Mouse (Mus musculus): Measurements from ENCODE around the gene Sh2b1. TPM values are rescaled to one million over a fixed set of nuclear protein-coding genes. Genes with fewer than 3 reads are reported as not detected.

The Sh2b1 gene
- total RNA-seq, 2 experiments from 2014 or later: 52.0 to 53.7 TPM

DNA sequence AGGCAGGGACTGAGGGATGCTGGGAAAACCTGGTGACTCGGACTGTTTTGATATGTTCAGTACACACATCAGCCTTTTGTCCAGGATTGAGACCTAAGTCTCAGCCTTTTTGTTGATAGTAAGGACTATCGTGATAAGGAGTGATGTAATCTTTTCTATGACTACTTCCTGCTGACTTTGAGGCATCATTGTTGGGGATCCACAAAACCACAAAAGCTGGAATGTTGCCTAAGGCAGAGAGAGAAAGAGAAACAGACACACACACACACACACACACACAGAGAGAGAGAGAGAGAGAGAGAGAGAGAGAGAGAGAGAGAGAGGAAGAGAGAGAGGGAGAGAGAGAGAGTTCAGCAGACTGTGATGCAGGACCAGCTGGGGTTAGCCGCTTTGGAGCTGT, 56.7 kb downstream of the Sh2b1 start:
- DNase-seq: no peak

DNA sequence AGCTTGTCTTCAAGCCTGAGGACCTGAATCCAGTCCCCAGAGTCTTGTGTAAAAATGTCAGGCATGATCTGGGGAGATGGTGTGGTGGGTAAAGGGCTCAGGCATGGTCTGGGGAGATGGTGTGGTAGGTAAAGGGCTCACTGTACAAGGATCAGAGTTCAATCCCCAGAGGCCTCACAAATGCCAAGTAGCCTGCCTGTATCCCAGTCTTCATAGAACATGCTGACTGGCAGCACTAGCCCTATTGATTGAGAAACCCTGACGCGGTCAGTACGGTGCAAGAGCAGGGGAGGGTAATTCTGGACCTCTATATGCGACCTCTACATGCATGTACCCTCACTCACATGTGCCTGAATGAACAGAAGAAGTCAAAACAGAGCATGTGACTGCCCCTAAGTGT, 57.6 kb downstream of the Sh2b1 start:
- DNase-seq: no peak

DNA sequence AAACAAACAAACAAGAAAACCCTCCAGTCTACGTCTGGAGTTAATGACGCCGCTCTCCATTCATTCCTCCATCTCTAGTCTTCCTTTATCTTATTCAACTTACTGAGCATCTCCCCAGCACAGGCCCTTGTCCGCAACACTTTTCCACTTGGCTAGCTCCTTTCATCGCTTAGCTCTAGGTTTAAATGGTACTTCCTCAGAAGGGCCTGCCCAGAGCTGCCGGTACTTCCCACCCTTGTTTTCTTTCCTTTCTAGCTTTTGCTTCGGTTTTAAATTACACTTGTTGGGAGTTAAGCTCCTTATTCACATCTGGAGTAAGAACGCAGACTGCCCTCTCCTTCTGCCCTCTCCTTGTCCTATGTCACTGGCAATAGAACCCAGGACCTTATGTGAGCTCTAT, 58.2 kb downstream of the Sh2b1 start:
- DNase-seq: no peak

Other genes starting within 250 kb of the Sh2b1 start
- gene Sbk1, start 202.8 kb downstream of the Sh2b1 start, total RNA-seq (2021): 10 to 100 TPM; 35.2 to 38.0 TPM
- 1 to 10 TPM in 1 of 2 experiments, under 1 TPM in 1; 0.42 to 1.1 TPM for gene Lat, start 105.9 kb downstream of the Sh2b1 start, total RNA-seq (2021)
- 10 to 100 TPM; 25.1 to 28.0 TPM for gene Spns1, start 98.0 kb downstream of the Sh2b1 start, total RNA-seq (2021)
- 1 to 10 TPM; 3.1 to 3.2 TPM for gene Nfatc2ip, start 78.7 kb downstream of the Sh2b1 start, total RNA-seq (2021)
- under 1 TPM; 0.35 to 0.72 TPM for gene Cd19, start 60.5 kb downstream of the Sh2b1 start, total RNA-seq (2021)
- 10 to 100 TPM; 11.4 to 15.2 TPM for gene Rabep2, start 46.7 kb downstream of the Sh2b1 start, total RNA-seq (2021)
- gene Atp2a1, start 12.3 kb downstream of the Sh2b1 start, total RNA-seq (2021): over 10,000 TPM; 11,325 to 12,607 TPM
- gene Tufm, start 11.9 kb upstream of the Sh2b1 start, total RNA-seq (2021): 100 to 1,000 TPM in 1 of 2 experiments, 10 to 100 TPM in 1; 99.0 to 114 TPM
- 10 to 100 TPM; 33.6 to 45.6 TPM for gene Atxn2l, start 28.0 kb upstream of the Sh2b1 start, total RNA-seq (2021)
- gene Eif3c, start 91.0 kb upstream of the Sh2b1 start, total RNA-seq (2021): 100 to 1,000 TPM; 147 to 153 TPM
- gene Apobr, start 109.5 kb upstream of the Sh2b1 start, total RNA-seq (2021): 1 to 10 TPM in 1 of 2 experiments, under 1 TPM in 1; 0.59 to 1.0 TPM
- gene Cln3, start 110.4 kb upstream of the Sh2b1 start, total RNA-seq (2021): 10 to 100 TPM in 1 of 2 experiments, 1 to 10 TPM in 1; 6.3 to 14.3 TPM
- gene Il27, start 119.5 kb upstream of the Sh2b1 start, total RNA-seq (2021): not detected
- gene Nupr1, start 155.4 kb upstream of the Sh2b1 start, total RNA-seq (2021): 10 to 100 TPM; 19.0 to 25.3 TPM
- 10 to 100 TPM; 21.9 to 22.9 TPM for gene Sgf29, start 173.9 kb upstream of the Sh2b1 start, total RNA-seq (2021)
- 10 to 100 TPM; 13.8 to 24.7 TPM for gene Sult1a1, start 201.0 kb upstream of the Sh2b1 start, total RNA-seq (2021)
- gene Bola2, start 220.0 kb upstream of the Sh2b1 start, total RNA-seq (2021): 10 to 100 TPM; 53.6 to 54.4 TPM
- gene Slx1b, start 220.4 kb upstream of the Sh2b1 start, total RNA-seq (2021): 1 to 10 TPM; 4.2 to 6.1 TPM
- 1 to 10 TPM; 5.0 to 7.0 TPM for gene Coro1a, start 232.4 kb upstream of the Sh2b1 start, total RNA-seq (2021)

All from gastrocnemius, postnatal 10 days (tissue).